In the genomic region with DNA sequence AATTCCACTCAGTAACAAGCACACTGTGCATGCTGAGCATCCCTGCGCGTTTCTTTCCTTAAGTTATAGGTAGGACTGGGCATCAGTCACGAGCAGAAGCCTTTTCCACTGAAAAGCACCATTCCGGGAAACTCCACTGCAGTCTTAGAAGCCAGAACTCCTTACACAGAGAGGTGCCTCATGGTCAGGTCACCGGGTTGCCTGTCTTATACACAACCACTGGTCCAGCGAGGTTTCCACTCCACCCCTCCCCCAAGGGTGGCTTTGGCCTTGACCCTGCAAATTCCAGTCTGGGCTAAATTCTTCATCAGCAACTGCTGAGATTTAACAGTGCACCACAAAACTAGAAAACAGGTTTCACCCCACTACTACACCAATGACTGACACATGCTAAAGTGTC, we compare ENCODE assay signal across 8 mouse cellular contexts. TPM values are rescaled to one million over a fixed set of nuclear protein-coding genes. Genes with fewer than 3 reads are reported as not detected.
DNase-seq lines count a peak whose midpoint lies in the region; ATAC-seq lines count a peak whose summit lies in the region.

No protein-coding gene starts in this region.

- H3K9ac ChIP-seq in limb, embryonic 12.5 days (replicated peaks), result 0 out of 2 replicates have a peak overlapping the region, but pooled peaks have one; percentile 8

- H3K9me3 ChIP-seq in hindbrain, embryonic 10.5 days, result 0 out of 2 replicates have a peak, but pooled peaks cover 3% of the 10 kb centered on the region
- H3K9me3 ChIP-seq in limb, embryonic 12.5 days, result no peaks in the 10 kb centered on the region; the same call in 1 of the 2 replicates

- peaks cover 20% of the 10 kb centered on the region for H3K4me1 ChIP-seq in hindbrain, embryonic 10.5 days (replicated peaks)
- H3K4me1 ChIP-seq in limb, embryonic 12.5 days (replicated peaks), result peaks cover 14% of the 10 kb centered on the region

- WGBS in hindbrain, embryonic 10.5 days, result 33% methylated on average over 6 of the region's 6 CpGs
- WGBS in limb, embryonic 12.5 days, result 31% methylated on average over 6 of the region's 6 CpGs

- peaks cover 19% of the 10 kb centered on the region for H3K27me3 ChIP-seq in hindbrain, embryonic 10.5 days (ENCODE audit: insufficient read depth, poor library complexity, severe bottlenecking)
- H3K27me3 ChIP-seq in limb, embryonic 12.5 days, result no peaks in the 10 kb centered on the region

- DNase-seq in Muller cell, postnatal 12 days (ENCODE audit: inconsistent ontology term), result peak; percentile 51
- DNase-seq in embryo, embryonic 10 days (ENCODE audit: low spot score), result peak; percentile 67
- DNase-seq in hindbrain, embryonic 10.5 days (ENCODE audit: low spot score), result peak; percentile 51
- DNase-seq in retina, embryonic 14.5 days (ENCODE audit: low spot score), result peak; percentile 34
- DNase-seq in testis, postnatal 14 days (ENCODE audit: low spot score), result no peak
- DNase-seq in gastrocnemius, postnatal 14 days, result no peak
- no peak for DNase-seq in gastrocnemius, adult 8-10 months (ENCODE audit: low spot score in 2 of 2)

- peak overlapping the region; percentile 81 for H3K4me3 ChIP-seq in hindbrain, embryonic 10.5 days
- peak overlapping the region; percentile 80 for H3K4me3 ChIP-seq in limb, embryonic 12.5 days (replicated peaks)

- H3K36me3 ChIP-seq in hindbrain, embryonic 10.5 days, result peaks cover 18% of the 10 kb centered on the region
- H3K36me3 ChIP-seq in limb, embryonic 12.5 days, result peaks cover 4% of the 10 kb centered on the region; the same call in 1 of the 2 replicates

- intact Hi-C loops in gastrocnemius, postnatal 14 days (cut with DNase I; ENCODE audit: low total_unique reads), result no loop called here

- H3K4me2 ChIP-seq in limb, embryonic 12.5 days, result peak overlapping the region; percentile 93

- no peak overlapping the region for H3K27ac ChIP-seq in hindbrain, embryonic 10.5 days
- no peak overlapping the region for H3K27ac ChIP-seq in limb, embryonic 12.5 days

- no peak for ATAC-seq in limb, embryonic 12.5 days (ENCODE audit: insufficient number of reproducible peaks, insufficient read depth, low FRiP score, low TSS enrichment, low read depth)

RNA-seq across cellular contexts. Expression of gene Nos1ap, which starts 1.3 kb away (rescaled TPM):
- polyA plus RNA-seq in hindbrain, embryonic 10.5 days (2016; fragmentation: Nextera tagmentation; extraction: Ambion mirVana), result 12.0 and 14.2 TPM in 2 replicates
- polyA plus RNA-seq in limb, embryonic 12.5 days (2016; fragmentation: Nextera tagmentation; extraction: Ambion mirVana), result 9.1 and 10.5 TPM in 2 replicates
- 1 to 10 TPM; 1.6 to 1.7 TPM for total RNA-seq in gastrocnemius, postnatal 14 days (2021)
- 1 to 10 TPM in 1 of 4 experiments, under 1 TPM in 3; 0.35 to 1.0 (median 0.60) TPM for total RNA-seq in gastrocnemius, adult 8-10 months (2022)

RNA-seq across cellular contexts. Expression of gene Olfml2b, which starts 56.0 kb away (rescaled TPM):
- polyA plus RNA-seq in hindbrain, embryonic 10.5 days (2016; fragmentation: Nextera tagmentation; extraction: Ambion mirVana), result 5.7 and 5.9 TPM in 2 replicates
- polyA plus RNA-seq in limb, embryonic 12.5 days (2016; fragmentation: Nextera tagmentation; extraction: Ambion mirVana), result 25.3 and 29.2 TPM in 2 replicates
- 10 to 100 TPM; 27.6 to 35.9 TPM for total RNA-seq in gastrocnemius, postnatal 14 days (2021)
- 1 to 10 TPM; 1.5 to 3.4 (median 2.0) TPM for total RNA-seq in gastrocnemius, adult 8-10 months (2022)

Comparison
In these comparisons a context has a peak if more than half of its experiments do, and no peak if none do; other contexts are left out.
1. RNA of gene Olfml2b, which starts 56.0 kb away (total RNA-seq): 27.6 to 35.9 TPM in gastrocnemius, postnatal 14 days; 1.5 to 3.4 TPM in gastrocnemius, adult 8-10 months; every median in the first group is over 4 times any median in the second.
2. DNase-seq: peak in Muller cell, postnatal 12 days (single experiment), embryo, embryonic 10 days (single experiment), hindbrain, embryonic 10.5 days (single experiment) and retina, embryonic 14.5 days (single experiment); none in testis, postnatal 14 days (single experiment), gastrocnemius, postnatal 14 days (single experiment) and gastrocnemius, adult 8-10 months (0 of 2).